ENCODE assay signal across 10 mouse cellular contexts in genomic region chr11:3893970-3894369, GRCm38 (mm10). TPM values are rescaled to one million over a fixed set of nuclear protein-coding genes. Genes with fewer than 3 reads are reported as not detected.
DNase-seq lines count a peak whose midpoint lies in the region; ATAC-seq and TF ChIP-seq lines count a peak whose summit lies in the region.
"Had no signal": no experiment of that assay in that cellular context is flagged by ENCODE, and none has a peak within 500 bp of the region (broad histone marks: within the 10 kb centered on the region; RNA-seq: fewer than 3 reads in every experiment).

No protein-coding gene starts in this region.

- H3K27ac ChIP-seq in kidney, embryonic 14.5 days (ENCODE audit: low read depth, low read length), result no peak overlapping the region
- peak overlapping the region; percentile 92; the same call in 1 of the 2 replicates for H3K27ac ChIP-seq in embryonic facial prominence, embryonic 10.5 days (replicated peaks)
- no peak overlapping the region for H3K27ac ChIP-seq in hindbrain, embryonic 12.5 days
- no peak overlapping the region for H3K27ac ChIP-seq in midbrain, embryonic 13.5 days
- no peak overlapping the region for H3K27ac ChIP-seq in thymus, adult 2 months (ENCODE audit: control insufficient read depth, insufficient read depth, low read length)

- no peaks in the 10 kb centered on the region for H3K4me1 ChIP-seq in kidney, embryonic 14.5 days (ENCODE audit: control insufficient read depth, insufficient read depth, low read length)
- H3K4me1 ChIP-seq in embryonic facial prominence, embryonic 10.5 days, result peaks cover 13% of the 10 kb centered on the region
- peaks cover 9% of the 10 kb centered on the region; the same call in 1 of the 2 replicates for H3K4me1 ChIP-seq in hindbrain, embryonic 12.5 days
- H3K4me1 ChIP-seq in midbrain, embryonic 13.5 days (replicated peaks), result peaks cover 26% of the 10 kb centered on the region
- peaks cover 10% of the 10 kb centered on the region for H3K4me1 ChIP-seq in thymus, adult 2 months (replicated peaks; ENCODE audit: control insufficient read depth, insufficient read depth, low read length)

- no peak for TF ChIP-seq POLR2A in thymus, adult 2 months (IDR thresholded peaks at IDR 0.05; ENCODE audit: control insufficient read depth, extremely low read depth, insufficient read depth, low read length, poor library complexity)

- peak overlapping the region; percentile 78; the same call in 1 of the 2 replicates for H3K4me2 ChIP-seq in kidney, embryonic 14.5 days (replicated peaks; ENCODE audit: low read depth, low read length)
- peak overlapping the region; percentile 60; the same call in 1 of the 2 replicates for H3K4me2 ChIP-seq in hindbrain, embryonic 12.5 days (replicated peaks)
- H3K4me2 ChIP-seq in midbrain, embryonic 13.5 days (replicated peaks), result peak overlapping the region; percentile 69

- no peak overlapping the region for H3K9ac ChIP-seq in kidney, embryonic 14.5 days (ENCODE audit: low read depth, low read length)
- H3K9ac ChIP-seq in hindbrain, embryonic 12.5 days, result no peak overlapping the region
- H3K9ac ChIP-seq in midbrain, embryonic 13.5 days (replicated peaks), result no peak overlapping the region

- H3K36me3 ChIP-seq in kidney, embryonic 14.5 days (ENCODE audit: control insufficient read depth, insufficient read depth, low read length), result peaks cover 11% of the 10 kb centered on the region
- H3K36me3 ChIP-seq in embryonic facial prominence, embryonic 10.5 days (replicated peaks), result peaks cover 24% of the 10 kb centered on the region
- peaks cover 22% of the 10 kb centered on the region for H3K36me3 ChIP-seq in hindbrain, embryonic 12.5 days
- H3K36me3 ChIP-seq in midbrain, embryonic 13.5 days, result peaks cover 25% of the 10 kb centered on the region
- H3K36me3 ChIP-seq in thymus, adult 2 months (ENCODE audit: control insufficient read depth, insufficient read depth, low read length), result no peaks in the 10 kb centered on the region

- H3K4me3 ChIP-seq in kidney, embryonic 14.5 days (ENCODE audit: low read length), result no peak overlapping the region
- peak overlapping the region; percentile 67 for H3K4me3 ChIP-seq in embryonic facial prominence, embryonic 10.5 days
- no peak overlapping the region for H3K4me3 ChIP-seq in hindbrain, embryonic 12.5 days
- peak overlapping the region; percentile 56; the same call in 1 of the 2 replicates for H3K4me3 ChIP-seq in midbrain, embryonic 13.5 days (replicated peaks)
- H3K4me3 ChIP-seq in thymus, adult 2 months (ENCODE audit: control insufficient read depth, insufficient read depth, low read length), result no peak overlapping the region

- no peak for TF ChIP-seq CTCF in thymus, adult 2 months (IDR thresholded peaks at IDR 0.05; ENCODE audit: borderline replicate concordance, control insufficient read depth, extremely low read depth, insufficient read depth, low read length, poor library complexity)

- H3K27me3 ChIP-seq in kidney, embryonic 14.5 days (ENCODE audit: control insufficient read depth, insufficient read depth, low read length), result no peaks in the 10 kb centered on the region
- no peaks in the 10 kb centered on the region for H3K27me3 ChIP-seq in embryonic facial prominence, embryonic 10.5 days (replicated peaks; ENCODE audit: low read depth, poor library complexity, severe bottlenecking)
- no peaks in the 10 kb centered on the region for H3K27me3 ChIP-seq in hindbrain, embryonic 12.5 days
- H3K27me3 ChIP-seq in midbrain, embryonic 13.5 days, result no peaks in the 10 kb centered on the region
- H3K27me3 ChIP-seq in thymus, adult 2 months (ENCODE audit: control insufficient read depth, insufficient read depth, low read length), result no peaks in the 10 kb centered on the region

- no peaks in the 10 kb centered on the region for H3K9me3 ChIP-seq in kidney, embryonic 14.5 days (ENCODE audit: control insufficient read depth, low read length)
- no peaks in the 10 kb centered on the region for H3K9me3 ChIP-seq in embryonic facial prominence, embryonic 10.5 days
- no peaks in the 10 kb centered on the region for H3K9me3 ChIP-seq in hindbrain, embryonic 12.5 days (replicated peaks)
- no peaks in the 10 kb centered on the region for H3K9me3 ChIP-seq in midbrain, embryonic 13.5 days

- 78% methylated on average over 6 of the region's 6 CpGs for WGBS in kidney, embryonic 14.5 days
- WGBS in embryonic facial prominence, embryonic 10.5 days, result 83% methylated on average over 6 of the region's 6 CpGs
- 80% methylated on average over 6 of the region's 6 CpGs for WGBS in hindbrain, embryonic 12.5 days
- WGBS in midbrain, embryonic 13.5 days, result 83% methylated on average over 6 of the region's 6 CpGs
- whole genome bisulfite sequencing in thymus, adult 2 months, result 88% methylated on average over 6 of the region's 6 CpGs

- no peak for DNase-seq in kidney, postnatal 25 days
- DNase-seq in embryonic facial prominence, embryonic 10.5 days (ENCODE audit: low spot score), result no peak
- DNase-seq in urinary bladder, postnatal 25 days (ENCODE audit: low spot score), result no peak
- no peak for DNase-seq in cerebellum, adult 9-11 months
- DNase-seq in thymus, adult 2 months, result no peak
- DNase-seq: embryo, embryonic 11 days had no signal

- no peak for ATAC-seq in kidney, embryonic 14.5 days (ENCODE audit: low FRiP score, low TSS enrichment)
- ATAC-seq in hindbrain, embryonic 12.5 days (ENCODE audit: low FRiP score), result no peak
- ATAC-seq in midbrain, embryonic 13.5 days, result no peak

RNA-seq across cellular contexts. Expression of gene 4921536K21Rik, which starts 0.9 kb away (rescaled TPM):
- polyA plus RNA-seq in kidney, embryonic 14.5 days (2014; fragmentation: Nextera tagmentation; extraction: Ambion mirVana), result 0.20 and 0.40 TPM in 2 replicates
- polyA plus RNA-seq in embryonic facial prominence, embryonic 10.5 days (2016; fragmentation: Nextera tagmentation; extraction: Ambion mirVana), result 0.61 and 0.97 TPM in 2 replicates
- 0.72 and 0.82 TPM in 2 replicates for polyA plus RNA-seq in hindbrain, embryonic 12.5 days (2016; fragmentation: Nextera tagmentation; extraction: Ambion mirVana)
- 0.54 and 0.67 TPM in 2 replicates for polyA plus RNA-seq in midbrain, embryonic 13.5 days (2015; fragmentation: Nextera tagmentation; extraction: Ambion mirVana)
- 0.07 TPM in 1 of 2 replicates, not detected in the other for polyA plus RNA-seq in thymus, adult 2 months (2012; rRNA removed)
- polyA plus RNA-seq: CD4-positive, CD25-positive, alpha-beta regulatory T cell, adult 4 months had no signal

RNA-seq across cellular contexts. Expression of gene Dusp18, which starts 1.1 kb away (rescaled TPM):
- 10.0 and 14.7 TPM in 2 replicates for polyA plus RNA-seq in kidney, embryonic 14.5 days (2014; fragmentation: Nextera tagmentation; extraction: Ambion mirVana)
- 16.6 and 17.0 TPM in 2 replicates for polyA plus RNA-seq in embryonic facial prominence, embryonic 10.5 days (2016; fragmentation: Nextera tagmentation; extraction: Ambion mirVana)
- 27.7 and 29.1 TPM in 2 replicates for polyA plus RNA-seq in hindbrain, embryonic 12.5 days (2016; fragmentation: Nextera tagmentation; extraction: Ambion mirVana)
- 39.2 and 39.8 TPM in 2 replicates for polyA plus RNA-seq in midbrain, embryonic 13.5 days (2015; fragmentation: Nextera tagmentation; extraction: Ambion mirVana)
- polyA plus RNA-seq in thymus, adult 2 months (2012; rRNA removed), result 1.1 and 2.4 TPM in 2 replicates

RNA-seq across cellular contexts. Expression of gene Slc35e4, which starts 20.5 kb away (rescaled TPM):
- 3.0 and 3.8 TPM in 2 replicates for polyA plus RNA-seq in kidney, embryonic 14.5 days (2014; fragmentation: Nextera tagmentation; extraction: Ambion mirVana)
- 3.1 and 3.5 TPM in 2 replicates for polyA plus RNA-seq in embryonic facial prominence, embryonic 10.5 days (2016; fragmentation: Nextera tagmentation; extraction: Ambion mirVana)
- 7.6 and 7.9 TPM in 2 replicates for polyA plus RNA-seq in hindbrain, embryonic 12.5 days (2016; fragmentation: Nextera tagmentation; extraction: Ambion mirVana)
- 10.3 TPM in 2 replicates for polyA plus RNA-seq in midbrain, embryonic 13.5 days (2015; fragmentation: Nextera tagmentation; extraction: Ambion mirVana)
- 3.6 and 3.9 TPM in 2 replicates for polyA plus RNA-seq in thymus, adult 2 months (2012; rRNA removed)

RNA-seq across cellular contexts. Expression of gene Osbp2, which starts 30.3 kb away (rescaled TPM):
- 0.46 and 0.81 TPM in 2 replicates for polyA plus RNA-seq in kidney, embryonic 14.5 days (2014; fragmentation: Nextera tagmentation; extraction: Ambion mirVana)
- polyA plus RNA-seq in embryonic facial prominence, embryonic 10.5 days (2016; fragmentation: Nextera tagmentation; extraction: Ambion mirVana), result 0.82 and 1.2 TPM in 2 replicates
- polyA plus RNA-seq in hindbrain, embryonic 12.5 days (2016; fragmentation: Nextera tagmentation; extraction: Ambion mirVana), result 7.0 and 8.8 TPM in 2 replicates
- 12.7 and 14.9 TPM in 2 replicates for polyA plus RNA-seq in midbrain, embryonic 13.5 days (2015; fragmentation: Nextera tagmentation; extraction: Ambion mirVana)
- polyA plus RNA-seq in thymus, adult 2 months (2012; rRNA removed), result 0.27 and 1.1 TPM in 2 replicates
- polyA plus RNA-seq: CD4-positive, CD25-positive, alpha-beta regulatory T cell, adult 4 months had no signal

RNA-seq across cellular contexts. Expression of gene Tcn2, which starts 38.0 kb away (rescaled TPM):
- 49.7 and 61.8 TPM in 2 replicates for polyA plus RNA-seq in kidney, embryonic 14.5 days (2014; fragmentation: Nextera tagmentation; extraction: Ambion mirVana)
- 23.7 and 23.9 TPM in 2 replicates for polyA plus RNA-seq in embryonic facial prominence, embryonic 10.5 days (2016; fragmentation: Nextera tagmentation; extraction: Ambion mirVana)
- 34.1 and 35.3 TPM in 2 replicates for polyA plus RNA-seq in hindbrain, embryonic 12.5 days (2016; fragmentation: Nextera tagmentation; extraction: Ambion mirVana)
- 16.6 and 20.3 TPM in 2 replicates for polyA plus RNA-seq in midbrain, embryonic 13.5 days (2015; fragmentation: Nextera tagmentation; extraction: Ambion mirVana)
- 49.4 and 60.3 TPM in 2 replicates for polyA plus RNA-seq in thymus, adult 2 months (2012; rRNA removed)

Comparison
In these comparisons a context has a peak if more than half of its experiments do, and no peak if none do; other contexts are left out.
1. H3K4me3 ChIP-seq: peak in embryonic facial prominence, embryonic 10.5 days (single experiment) and midbrain, embryonic 13.5 days (single experiment); none in kidney, embryonic 14.5 days (single experiment), hindbrain, embryonic 12.5 days (single experiment) and thymus, adult 2 months (single experiment).
2. Peak in every context shown above with its lines, with median percentiles within 50 percentile points of each other: H3K4me2 ChIP-seq.